Mouse (Mus musculus) bone marrow, adult 2 months (tissue): Measurements from ENCODE around the gene Safb.

Experiments used
- CTCF ChIP-seq: fragments of 200-500 bp; IDR thresholded peaks from 2 replicates; pipeline ENCODE4 v1.5.1; 2011; ENCODE audit warnings: low read length, control low read depth; ENCODE audit not compliant: control insufficient read depth, insufficient read depth
- POLR2A ChIP-seq: fragments of 200-500 bp; IDR thresholded peaks from 2 replicates; pipeline ENCODE4 v1.6.1; 2011; ENCODE audit warnings: low read depth, mild to moderate bottlenecking, control low read depth, low read length, borderline replicate concordance; ENCODE audit not compliant: control insufficient read depth

DNA sequence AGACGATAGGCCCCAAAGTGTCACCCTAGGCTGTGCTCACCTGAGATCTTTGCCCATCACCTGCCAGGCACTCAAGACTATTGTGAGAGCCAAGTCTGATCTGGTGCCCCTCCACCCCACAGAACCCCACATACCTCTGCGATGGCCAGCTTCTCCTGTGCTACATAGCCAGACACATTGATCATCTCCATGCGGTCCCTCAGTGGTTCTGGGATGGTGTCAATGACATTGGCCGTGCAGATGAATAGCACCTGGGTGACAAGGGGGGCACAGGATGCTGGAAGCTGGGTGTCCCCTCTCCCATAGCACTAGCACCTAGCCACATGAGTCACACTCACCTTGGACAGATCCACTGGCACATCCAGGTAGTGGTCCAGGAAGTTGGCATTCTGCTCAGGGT, 31.2 kb downstream of the Safb start:
- TF ChIP-seq CTCF (no peak), POLR2A (no peak)
